Mouse (Mus musculus): ENCODE results near the gene Vars.

DNA sequence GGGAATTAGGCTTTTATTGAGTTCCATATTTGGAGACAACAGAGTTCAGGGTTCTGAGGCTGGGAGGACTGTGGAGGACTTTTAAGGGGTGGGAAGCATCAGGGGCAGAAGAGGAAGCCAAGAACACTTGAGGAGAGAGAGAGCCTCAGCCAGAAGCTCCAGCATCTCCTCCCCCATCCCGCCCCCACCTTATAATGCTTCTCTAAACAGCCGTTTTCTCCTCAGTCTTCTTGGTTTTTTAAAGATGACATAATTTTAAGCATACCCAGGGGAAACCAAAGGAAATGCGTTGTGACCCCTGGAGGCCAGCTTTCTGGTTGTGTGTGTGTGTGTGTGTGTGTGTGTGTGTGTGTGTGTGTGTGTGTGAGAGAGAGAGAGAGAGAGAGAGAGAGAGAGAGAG is 38.7 kb upstream of the Vars start:
- TF ChIP-seq EP300 (IDR thresholded peaks at IDR 0.05) (no peak), CTCF (IDR thresholded peaks at IDR 0.05) (no peak)

Measured in lung, postnatal 0 days (tissue).